Mouse (Mus musculus) embryonic fibroblast, embryonic 13.5 days (primary cell): ENCODE data around the gene Rom1.

Experiments used
- CTCF ChIP-seq: IDR thresholded peaks from 2 replicates; pipeline ENCODE4 v1.5.1; 2011; ENCODE audit warnings: mild to moderate bottlenecking, control low read depth, low read length, moderate library complexity, borderline replicate concordance; ENCODE audit not compliant: insufficient read depth
- POLR2A ChIP-seq: IDR thresholded peaks from 2 replicates; pipeline ENCODE4 v1.6.1; 2011; ENCODE audit warnings: low read depth, mild to moderate bottlenecking, control low read depth, low read length, moderate library complexity

DNA sequence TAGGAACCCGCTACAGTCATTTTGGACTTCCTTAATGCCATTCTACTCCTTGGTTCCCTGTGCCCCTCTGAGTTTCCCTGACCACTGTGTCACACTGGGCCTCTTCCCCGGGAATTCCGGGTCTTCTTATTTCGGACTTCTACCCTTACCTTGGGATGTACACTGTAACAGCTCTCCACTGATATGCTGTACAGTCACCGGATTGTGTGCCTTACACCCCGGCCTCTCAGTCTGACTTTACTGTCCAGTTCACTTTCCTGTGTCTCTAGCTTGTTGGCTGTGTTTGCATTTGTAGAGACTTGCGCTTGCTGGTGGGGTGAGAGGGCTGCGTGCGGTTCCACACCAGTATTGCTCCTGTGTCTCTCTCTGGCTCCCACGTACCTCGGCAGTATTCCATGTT, 961 bp upstream of the Rom1 start:
- TF ChIP-seq POLR2A = no peak
- TF ChIP-seq CTCF = no peak
